Mouse (Mus musculus) liver, embryonic 11.5 days (tissue): ENCODE results near the gene Ankzf1. TPM values are rescaled to one million over a fixed set of nuclear protein-coding genes. Genes with fewer than 3 reads are reported as not detected.
"Not testable (repeated sequence)": the region's sequence is repeated elsewhere in the genome, so short reads cannot be mapped to it uniquely, and the experiment has no call there.

Experiments used
- ATAC-seq: fragments of 200-750 bp; cut with Nextera tagmentation; replicated peaks from 2 replicates; pipeline ENCODE4 v1.8.0; 2017; ENCODE audit warnings: moderate number of reproducible peaks, mild to moderate bottlenecking, moderate TSS enrichment, moderate library complexity; ENCODE audit not compliant: low FRiP score
- DNase-seq: peaks from one replicate; pipeline ENCODE4 v3.0.0-alpha.2; 2017; ENCODE audit warnings: low spot score
- H3K27ac ChIP-seq: fragments of 300-500 bp; sonication (generic); 2 replicates; pipeline ENCODE4 v1.5.1; 2014; ENCODE audit warnings: mild to moderate bottlenecking, low read depth, low read length, control low read depth
- H3K27me3 ChIP-seq: fragments of 300-500 bp; sonication (generic); replicated peaks from 2 replicates; pipeline ENCODE4 v1.6.1; 2014; ENCODE audit warnings: low read length, mixed read lengths; ENCODE audit not compliant: control insufficient read depth, insufficient read depth
- H3K36me3 ChIP-seq: fragments of 300-500 bp; sonication (generic); 2 replicates; pipeline ENCODE4 v1.6.1; 2014; ENCODE audit warnings: mild to moderate bottlenecking, low read length, moderate library complexity, mixed read lengths; ENCODE audit not compliant: control insufficient read depth, insufficient read depth
- H3K4me1 ChIP-seq: fragments of 300-500 bp; sonication (generic); replicated peaks from 2 replicates; pipeline ENCODE4 v1.6.1; 2014; ENCODE audit warnings: low read length, mixed read lengths; ENCODE audit not compliant: control insufficient read depth, insufficient read depth
- H3K4me2 ChIP-seq: fragments of 300-500 bp; sonication (generic); 2 replicates; pipeline ENCODE4 v1.6.1; 2014; ENCODE audit warnings: mild to moderate bottlenecking, control low read depth, moderate library complexity
- H3K4me3 ChIP-seq: fragments of 300-500 bp; sonication (generic); 2 replicates; pipeline ENCODE4 v1.5.1; 2014; ENCODE audit warnings: low read depth, low read length, control low read depth
- H3K9ac ChIP-seq: fragments of 300-500 bp; sonication (generic); 2 replicates; pipeline ENCODE4 v1.6.1; 2014; ENCODE audit warnings: low read depth, low read length, control low read depth
- H3K9me3 ChIP-seq: fragments of 300-500 bp; sonication (generic); 2 replicates; pipeline ENCODE4 v1.6.1; 2016; ENCODE audit warnings: low read length, inconsistent platforms, mixed read lengths; ENCODE audit not compliant: control insufficient read depth
- WGBS: fragments of 180-500 bp; shearing (Covaris S2); extraction: QIAGEN DNeasy Blood & Tissue Kit; methylation state at CpG from one replicate; pipeline ENCODE4 v1.1.7; 2014; 5-methylcytosine and 5-hydroxymethylcytosine counted together
- polyA plus RNA-seq: library from polyadenylated mRNA; unstranded; fragments of >200 nt; fragmentation: Nextera tagmentation; extraction: Ambion mirVana; gene quantifications from 2 replicates; pipeline ENCODE4 v1.2.1, GENCODE M21; 2014

Gene Ankzf1
- polyA plus RNA-seq, 1 experiment from 2014 or later, result 21.5 TPM

- Histone ChIP-seq H3K4me1 (peaks cover 6% of the 10 kb centered on the region; the same call in 1 of the 2 replicates), H3K9ac (no peak overlapping the region), H3K27me3 (peaks cover 8% of the 10 kb centered on the region), H3K4me3 (no peak overlapping the region), H3K27ac (no peak overlapping the region), H3K9me3 (no peaks in the 10 kb centered on the region), H3K4me2 (no peak overlapping the region), H3K36me3 (no peaks in the 10 kb centered on the region)
- ATAC-seq (no peak), DNase-seq (no peak)
- 48% methylated on average over 3 of the region's 3 CpGs for WGBS
Measured at GRCm38 (mm10) chr1:75225473-75225872, 33.5 kb downstream of the Ankzf1 start.

GRCm38 (mm10) chr1:75226138-75226537 is 34.2 kb downstream of the Ankzf1 start:
- Histone ChIP-seq H3K4me3 (no peak overlapping the region), H3K4me1 (peaks cover 6% of the 10 kb centered on the region; the same call in 1 of the 2 replicates), H3K27ac (no peak overlapping the region), H3K9me3 (no peaks in the 10 kb centered on the region), H3K36me3 (no peaks in the 10 kb centered on the region), H3K27me3 (0 out of 2 replicates have a peak, but pooled peaks cover 2% of the 10 kb centered on the region), H3K4me2 (no peak overlapping the region), H3K9ac (no peak overlapping the region)
- WGBS, result 42% methylated on average over 2 of the region's 2 CpGs
- DNase-seq, result no peak
- no peak for ATAC-seq

- ATAC-seq (no peak), DNase-seq (no peak)
- H3K27me3 ChIP-seq, result no peaks in the 10 kb centered on the region
- no peak overlapping the region for H3K4me2 ChIP-seq
- 78% methylated on average over 1 of the region's 1 CpGs for WGBS
- no peak overlapping the region for H3K4me3 ChIP-seq
- no peak overlapping the region; the same call in 1 of the 2 replicates for H3K9ac ChIP-seq
- H3K27ac ChIP-seq, result no peak overlapping the region
- peaks cover 6% of the 10 kb centered on the region; the same call in 1 of the 2 replicates for H3K4me1 ChIP-seq
- no peaks in the 10 kb centered on the region for H3K9me3 ChIP-seq
- no peaks in the 10 kb centered on the region for H3K36me3 ChIP-seq
Measured at GRCm38 (mm10) chr1:75227653-75228052, 35.7 kb downstream of the Ankzf1 start.

- ATAC-seq, result peak; percentile 77
- no peak overlapping the region for H3K4me2 ChIP-seq
- no peak for DNase-seq
Measured at GRCm38 (mm10) chr1:75229158-75229557, 37.2 kb downstream of the Ankzf1 start.

GRCm38 (mm10) chr1:75230335-75230994 is 38.5 kb downstream of the Ankzf1 start:
- ATAC-seq (0 out of 2 replicates have a peak, but pooled peaks have one; percentile 39), DNase-seq (no peak)
- no peak overlapping the region for H3K27ac ChIP-seq
- H3K4me2 ChIP-seq, result no peak overlapping the region
- no peak overlapping the region for H3K9ac ChIP-seq
- peaks cover 4% of the 10 kb centered on the region for H3K4me1 ChIP-seq
- no peak overlapping the region for H3K4me3 ChIP-seq
- H3K36me3 ChIP-seq, result no peaks in the 10 kb centered on the region
- no peaks in the 10 kb centered on the region for H3K27me3 ChIP-seq
- WGBS, result 64% methylated on average over 7 of the region's 7 CpGs
- H3K9me3 ChIP-seq, result no peaks in the 10 kb centered on the region

More at GRCm38 (mm10) chr1:75229158-75229557, 37.2 kb downstream of the Ankzf1 start:
- Histone ChIP-seq H3K4me1 (peaks cover 6% of the 10 kb centered on the region; the same call in 1 of the 2 replicates), H3K27ac (peak overlapping the region; percentile 19; the same call in 1 of the 2 replicates), H3K36me3 (no peaks in the 10 kb centered on the region), H3K9me3 (no peaks in the 10 kb centered on the region), H3K4me3 (no peak overlapping the region), H3K9ac (no peak overlapping the region), H3K27me3 (no peaks in the 10 kb centered on the region)
- 53% methylated on average over 4 of the region's 4 CpGs for WGBS

- no peak for DNase-seq
- no peak overlapping the region for H3K4me2 ChIP-seq
Measured at GRCm38 (mm10) chr1:75231224-75231623, 39.3 kb downstream of the Ankzf1 start.

GRCm38 (mm10) chr1:75231664-75232152 is 39.8 kb downstream of the Ankzf1 start, which contains the start of gene A630095N17Rik:
A630095N17Rik (minus strand) TSS chr1:75232102.
- Histone ChIP-seq H3K27me3 (no peaks in the 10 kb centered on the region), H3K9me3 (no peaks in the 10 kb centered on the region), H3K9ac (no peak within 1 kb of the TSS), H3K4me2 (no peak within 1 kb of the TSS), H3K4me1 (peaks cover 2% of the 10 kb centered on the region; the same call in 1 of the 2 replicates), H3K4me3 (no peak within 1 kb of the TSS), H3K36me3 (no peaks in the 10 kb centered on the region), H3K27ac (no peak within 1 kb of the TSS)
- ATAC-seq (no peak), DNase-seq (no peak)
- 71% methylated on average over 5 of the region's 5 CpGs for WGBS

More at GRCm38 (mm10) chr1:75231224-75231623, 39.3 kb downstream of the Ankzf1 start:
- Histone ChIP-seq H3K36me3 (no peaks in the 10 kb centered on the region), H3K4me3 (no peak overlapping the region), H3K9ac (no peak overlapping the region), H3K9me3 (no peaks in the 10 kb centered on the region), H3K4me1 (peaks cover 2% of the 10 kb centered on the region; the same call in 1 of the 2 replicates), H3K27me3 (no peaks in the 10 kb centered on the region), H3K27ac (no peak overlapping the region)
- 76% methylated on average over 4 of the region's 4 CpGs for WGBS
- no peak for ATAC-seq

GRCm38 (mm10) chr1:75232489-75232888 is 40.5 kb downstream of the Ankzf1 start:
- WGBS, result 54% methylated on average over 4 of the region's 4 CpGs
- H3K27me3 ChIP-seq, H3K27ac ChIP-seq, H3K4me1 ChIP-seq, H3K9ac ChIP-seq, H3K4me3 ChIP-seq, H3K36me3 ChIP-seq, ATAC-seq, H3K9me3 ChIP-seq, DNase-seq, H3K4me2 ChIP-seq: not testable (repeated sequence)
